Mouse (Mus musculus): ENCODE data around the gene Arhgap19.

- TF ChIP-seq GATA1 (IDR thresholded peaks at IDR 0.05; ENCODE audit: low read length), result no peak
- TF ChIP-seq TAL1 (IDR thresholded peaks at IDR 0.05; ENCODE audit: low read length), result no peak
Measured at GRCm38 (mm10) chr19:41792934-41793486, 8.8 kb downstream of the Arhgap19 start.
